Mouse (Mus musculus) erythroblast, embryonic 14.5 days (primary cell): ENCODE results near the gene Arrdc5.

ENCODE experiments used
- GATA1 ChIP-seq: IDR thresholded peaks from 2 replicates; pipeline ENCODE4 v1.6.1; 2012; ENCODE audit warnings: low read length, inconsistent platforms, mixed read lengths
- TAL1 ChIP-seq: IDR thresholded peaks from 3 replicates; pipeline ENCODE4 v1.6.1; 2012; ENCODE audit warnings: low read length, inconsistent platforms, mixed read lengths

DNA sequence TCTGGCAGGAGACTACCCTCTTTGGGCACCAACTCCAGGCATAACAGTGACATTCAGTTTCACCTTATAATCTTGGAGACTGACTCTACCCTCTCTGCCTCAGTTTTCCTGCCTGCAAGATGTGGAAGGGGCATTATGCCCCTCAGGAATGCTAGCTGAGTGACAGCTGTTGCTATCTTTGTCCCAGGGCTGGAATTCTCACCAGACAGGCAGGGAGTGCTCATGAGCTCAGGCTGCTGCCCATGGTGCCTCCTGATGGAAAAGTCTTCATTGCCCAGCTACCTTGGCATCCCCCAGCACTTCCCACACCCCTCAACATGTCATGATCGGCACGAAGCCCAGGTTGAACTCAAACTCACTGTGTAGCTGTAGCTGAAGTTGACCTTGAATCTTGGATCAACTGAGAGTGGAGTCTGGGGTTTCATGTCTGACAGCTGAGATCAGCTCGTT is 37.4 kb downstream of the Arrdc5 start:
- TF ChIP-seq GATA1 (no peak), TAL1 (no peak)
